Mouse (Mus musculus): ENCODE data around the gene Hoxa10.

Hoxa10 gene

GRCm38 (mm10) chr6:52229558-52230416, 10.9 kb downstream of the Hoxa10 start:
- peak; percentile 14 for DNase-seq

DNA sequence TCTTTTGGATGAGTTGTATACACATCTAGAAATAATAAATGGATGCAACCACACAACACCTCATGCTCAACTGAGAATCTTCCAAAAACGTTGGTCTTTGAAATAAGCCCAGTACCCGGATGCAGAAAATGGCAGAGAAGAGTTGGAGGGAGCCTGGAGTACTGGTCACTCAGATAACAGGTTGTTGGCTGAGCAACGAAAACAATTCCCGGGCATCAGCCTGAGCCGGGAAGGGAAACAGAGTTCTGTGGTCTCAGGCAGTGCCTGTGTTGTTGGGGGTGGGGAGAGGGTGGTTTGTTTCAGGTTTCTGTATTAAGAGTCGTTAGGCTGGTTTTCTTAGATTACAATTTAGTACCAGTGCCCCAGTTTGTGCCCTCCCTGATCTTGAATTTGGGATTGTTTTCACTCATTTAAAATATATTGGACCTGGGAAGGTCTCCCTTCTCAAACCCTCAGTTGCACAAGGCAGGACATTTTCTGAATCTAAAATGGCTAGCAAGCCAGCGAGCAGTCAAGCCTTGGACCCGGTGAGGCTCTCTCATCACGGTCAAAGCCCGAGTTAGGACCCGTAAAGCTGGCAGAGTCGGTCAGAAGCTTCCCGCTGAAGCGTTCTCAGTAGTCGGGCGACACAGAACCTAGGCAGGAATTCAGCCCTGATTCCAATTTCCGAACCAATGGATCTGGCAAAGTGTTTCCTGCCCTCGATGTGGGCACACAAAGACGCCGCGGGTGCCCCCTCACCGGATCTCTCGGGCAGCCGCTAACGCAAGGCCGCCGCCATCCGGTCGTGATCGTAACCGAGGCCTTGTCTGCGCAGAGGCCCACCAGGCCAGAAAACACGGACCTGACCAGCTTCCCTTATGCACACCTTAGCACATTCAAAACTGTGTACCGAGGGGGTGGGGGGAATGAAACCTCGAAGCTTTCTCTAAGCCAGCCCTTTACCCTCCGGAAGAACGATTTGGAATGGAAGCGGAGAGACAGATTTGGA, 11.9 kb downstream of the Hoxa10 start:
- DNase-seq: no peak

DNA sequence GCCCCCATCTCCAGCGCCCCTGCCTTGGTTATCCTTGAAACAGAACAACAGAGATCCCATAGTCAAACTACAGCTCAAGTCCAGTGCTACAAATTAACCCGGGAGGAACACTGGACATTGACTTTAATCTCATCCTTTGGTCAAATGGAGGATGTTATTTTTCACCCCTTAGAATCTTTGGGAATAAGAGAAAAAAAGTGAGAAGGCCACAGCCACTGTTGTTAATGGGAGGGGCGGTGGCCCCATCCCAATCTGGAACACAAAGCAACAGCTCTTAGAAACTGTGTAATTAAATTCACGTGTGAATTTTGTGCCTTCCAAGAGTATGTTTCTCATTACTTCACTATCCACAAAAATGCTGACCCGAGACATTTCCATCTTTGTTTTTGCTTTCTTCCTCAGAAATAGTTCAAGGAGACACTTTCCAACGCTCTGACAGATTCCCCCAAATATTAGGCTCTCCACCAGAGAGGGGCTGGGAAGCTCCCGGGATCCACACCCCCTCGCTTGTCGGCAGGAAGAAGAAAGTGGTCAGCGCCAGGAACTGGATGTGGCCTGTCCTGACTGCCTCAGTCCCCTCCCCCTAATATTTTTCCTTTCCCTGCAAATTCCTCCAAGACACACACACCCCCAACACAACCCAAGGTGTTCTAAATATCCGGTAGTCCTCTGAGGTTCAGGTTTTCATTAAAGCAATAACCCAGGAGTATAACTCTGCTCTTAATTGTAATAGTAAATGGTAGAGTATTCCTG, 13.0 kb downstream of the Hoxa10 start:
- DNase-seq: no peak

DNA sequence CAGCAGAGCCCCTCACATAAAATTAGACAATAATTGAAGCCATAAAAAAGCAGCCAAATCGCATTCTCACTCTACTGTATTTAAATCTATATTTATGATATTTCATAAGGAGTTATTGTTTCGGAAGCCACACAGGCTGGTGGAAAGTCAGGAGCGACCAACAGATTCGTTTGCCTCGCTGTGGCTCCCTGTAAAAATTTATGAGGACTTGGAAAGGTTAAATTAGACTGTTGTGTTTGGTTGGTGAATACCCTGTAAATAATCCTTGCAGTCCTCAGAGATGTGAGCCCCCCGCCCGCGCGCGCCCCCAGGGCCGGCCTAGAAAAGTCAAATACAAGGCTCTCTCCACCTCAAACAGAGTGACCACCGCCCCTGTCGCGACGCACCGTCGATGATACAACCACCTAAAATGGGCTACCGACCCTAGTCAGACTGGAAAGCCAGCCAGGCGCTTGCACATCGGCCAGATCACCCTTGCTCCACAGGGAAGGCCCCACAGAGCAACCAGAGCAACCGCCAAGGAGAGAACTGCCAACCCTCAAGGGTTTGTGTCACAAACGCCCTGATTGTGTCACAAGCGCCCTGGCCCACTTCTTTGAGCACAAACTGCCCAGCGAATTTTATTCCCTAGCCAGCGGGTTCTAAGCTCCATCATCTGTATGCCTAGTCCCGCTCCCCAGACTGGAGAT, 13.9 kb downstream of the Hoxa10 start:
- DNase-seq: no peak

GRCm38 (mm10) chr6:52225612-52226568, 14.8 kb downstream of the Hoxa10 start:
- no peak for DNase-seq

DNA sequence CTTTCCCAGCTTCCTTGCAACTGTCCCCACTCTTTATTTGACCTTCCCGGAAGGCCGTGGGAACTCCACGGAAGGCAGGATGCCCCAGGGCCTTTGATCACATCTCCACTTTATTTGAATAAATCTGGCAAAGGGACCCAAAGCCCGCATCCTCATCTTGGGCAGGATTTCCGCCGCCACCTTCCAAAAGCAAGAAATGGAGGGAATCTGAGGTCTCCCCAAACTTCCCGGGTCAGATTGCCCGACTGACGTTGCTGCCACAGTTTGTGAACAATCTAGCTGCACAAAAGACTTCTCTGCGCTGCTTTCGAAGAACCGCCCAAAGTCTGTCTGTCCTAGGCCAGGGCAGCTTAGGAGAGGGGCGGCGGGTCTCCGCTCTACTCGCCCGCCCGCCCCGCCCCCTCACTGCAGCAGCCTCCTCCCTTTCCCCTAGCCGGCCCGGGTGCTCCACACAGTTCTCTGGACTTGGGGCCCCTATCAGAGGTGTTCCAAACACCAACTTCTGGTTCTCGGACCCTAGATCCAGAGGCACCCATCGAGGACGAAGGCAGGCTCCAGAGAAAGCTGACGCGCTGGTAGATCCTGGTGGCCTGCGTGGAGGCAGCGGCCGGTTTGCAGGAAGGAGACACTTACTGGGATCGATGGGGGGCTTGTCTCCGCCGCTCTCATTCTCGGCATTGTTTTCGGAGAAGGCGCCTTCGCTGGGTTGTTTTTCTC, 15.6 kb downstream of the Hoxa10 start:
- no peak for DNase-seq

DNA sequence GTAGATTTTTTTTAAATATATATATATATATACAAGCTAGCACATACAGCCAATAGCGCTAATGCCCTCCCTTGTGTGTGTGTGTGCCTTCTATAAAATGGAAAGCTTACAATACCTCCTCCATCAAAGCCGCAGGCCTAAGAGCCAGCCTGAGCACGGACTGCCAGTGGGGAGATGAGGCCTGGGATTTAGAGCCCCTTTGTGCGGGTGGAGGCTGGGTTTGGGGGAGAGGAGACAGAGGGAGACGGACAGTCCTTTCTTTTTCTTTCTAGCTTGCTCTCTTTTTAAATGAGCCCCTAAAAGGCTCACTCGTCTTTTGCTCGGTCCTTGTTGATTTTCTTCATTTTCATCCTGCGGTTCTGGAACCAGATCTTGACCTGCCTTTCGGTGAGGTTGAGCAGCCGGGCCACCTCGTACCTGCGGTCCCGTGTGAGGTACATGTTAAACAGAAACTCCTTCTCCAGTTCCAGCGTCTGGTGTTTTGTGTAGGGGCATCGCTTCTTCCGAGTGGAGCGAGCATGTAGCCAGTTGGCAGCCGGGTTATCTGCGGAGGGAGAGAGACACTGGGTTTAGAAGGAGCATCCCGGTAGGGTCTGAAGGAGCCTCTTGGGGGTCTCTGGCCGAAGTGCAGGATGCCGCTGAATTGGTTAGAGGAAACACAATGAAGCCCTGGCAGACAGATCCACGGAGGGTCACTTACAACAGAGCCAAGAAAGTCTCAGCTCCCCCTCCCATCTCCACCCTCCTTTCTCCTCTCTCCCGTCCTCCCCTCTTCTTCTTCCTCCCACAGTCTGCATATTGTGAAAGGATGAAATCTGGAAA, 16.5 kb downstream of the Hoxa10 start:
- DNase-seq: no peak

GRCm38 (mm10) chr6:52222729-52223128, 17.9 kb downstream of the Hoxa10 start:
- no peak for DNase-seq

GRCm38 (mm10) chr6:52221993-52222685, 18.5 kb downstream of the Hoxa10 start:
- DNase-seq: no peak

GRCm38 (mm10) chr6:52221337-52221992, 19.2 kb downstream of the Hoxa10 start, which contains the start of gene Hoxa7:
Gene Hoxa7, minus strand, starts transcription at chr6:52221854.
- peak; percentile 81 for DNase-seq

GRCm38 (mm10) chr6:52220865-52221310, 19.8 kb downstream of the Hoxa10 start:
- no peak for DNase-seq

- DNase-seq: no peak
Measured at GRCm38 (mm10) chr6:52220003-52220864, 20.4 kb downstream of the Hoxa10 start.

DNA sequence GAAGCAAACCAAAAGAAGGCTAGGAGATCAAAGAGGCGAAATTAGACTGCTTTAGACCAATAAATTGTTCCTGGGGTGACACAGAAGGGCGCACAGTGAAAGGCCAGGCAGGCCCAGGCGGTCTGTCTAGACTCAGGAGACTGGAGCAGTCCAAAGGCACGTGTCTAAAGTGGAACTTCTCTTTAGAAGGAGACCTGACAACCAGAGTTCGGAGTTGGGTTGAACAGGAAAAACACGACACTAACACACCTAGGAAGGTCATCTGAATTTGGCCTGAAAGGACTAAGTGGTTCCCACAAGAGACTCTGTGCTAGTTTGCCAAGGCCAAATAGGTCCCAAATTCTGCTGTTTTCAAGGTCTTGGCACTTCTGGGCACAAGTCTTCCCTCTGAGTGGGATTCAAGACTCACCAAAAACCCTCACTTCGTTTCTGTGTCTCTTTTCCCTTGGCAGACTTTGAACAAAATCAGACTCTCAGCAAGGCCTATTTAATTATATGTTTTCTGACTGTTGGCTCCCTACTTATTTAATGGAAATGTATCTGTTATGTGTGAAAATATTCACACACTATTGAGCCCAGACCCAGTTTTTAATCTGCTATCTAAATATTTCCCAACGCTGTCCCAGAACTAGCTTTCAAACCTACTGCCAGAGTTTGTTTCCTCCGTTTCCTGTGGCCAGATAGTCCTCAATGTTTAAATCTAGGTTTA, 21.3 kb downstream of the Hoxa10 start:
- no peak for DNase-seq

- no peak for DNase-seq
Measured at GRCm38 (mm10) chr6:52218643-52219215, 21.9 kb downstream of the Hoxa10 start.

DNA sequence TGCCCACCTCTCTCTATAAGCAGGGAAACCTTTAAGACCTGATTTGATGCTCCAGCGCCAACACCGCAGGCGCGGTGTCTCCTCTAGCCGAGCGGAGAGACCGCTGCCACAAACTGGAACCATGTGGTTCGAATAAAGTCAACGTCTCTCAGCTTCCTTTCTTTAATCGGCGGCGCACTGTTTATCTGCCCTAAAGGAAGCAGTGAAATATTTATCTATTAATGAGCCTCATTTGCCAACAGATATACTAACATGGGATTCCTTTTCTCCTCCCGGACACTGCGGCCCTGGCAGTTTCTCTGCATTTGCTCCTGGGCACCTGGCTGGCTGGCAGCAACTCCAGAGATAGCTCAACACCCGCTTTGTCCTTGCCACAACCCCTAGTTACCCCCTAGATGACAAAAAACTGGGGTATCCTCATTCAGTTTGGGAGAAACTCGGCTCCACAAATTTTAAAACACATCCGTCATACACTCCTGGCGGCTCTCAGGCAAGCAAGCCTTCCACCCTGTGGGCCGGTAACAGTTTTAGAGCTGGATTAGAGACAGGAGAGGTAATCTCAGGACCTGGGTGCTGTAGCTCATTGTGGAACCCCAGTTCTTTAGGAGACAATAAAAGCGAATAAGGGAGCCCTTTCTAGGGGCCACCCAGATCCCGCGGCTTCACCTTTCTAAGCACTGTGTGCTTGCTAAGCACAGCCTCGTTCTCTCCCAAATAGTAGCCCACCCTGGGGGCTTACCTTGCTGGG, 22.6 kb downstream of the Hoxa10 start:
- DNase-seq: no peak

All from thymus, postnatal 14 days (tissue).